Mouse (Mus musculus) kidney, postnatal 4 days (tissue): ENCODE results near the gene Grasp.

Experiments
- DNase-seq, 2 experiments: peaks; one replicate each; pipeline ENCODE4 v3.0.0; 2021; ENCODE audit warnings: mixed read lengths in 2 of 2

Grasp gene

GRCm38 (mm10) chr15:101228866-101229590 lies 5.0 kb downstream of the Grasp start:
- DNase-seq: no peak

GRCm38 (mm10) chr15:101230503-101230902 lies 6.5 kb downstream of the Grasp start:
- DNase-seq: no peak

DNA sequence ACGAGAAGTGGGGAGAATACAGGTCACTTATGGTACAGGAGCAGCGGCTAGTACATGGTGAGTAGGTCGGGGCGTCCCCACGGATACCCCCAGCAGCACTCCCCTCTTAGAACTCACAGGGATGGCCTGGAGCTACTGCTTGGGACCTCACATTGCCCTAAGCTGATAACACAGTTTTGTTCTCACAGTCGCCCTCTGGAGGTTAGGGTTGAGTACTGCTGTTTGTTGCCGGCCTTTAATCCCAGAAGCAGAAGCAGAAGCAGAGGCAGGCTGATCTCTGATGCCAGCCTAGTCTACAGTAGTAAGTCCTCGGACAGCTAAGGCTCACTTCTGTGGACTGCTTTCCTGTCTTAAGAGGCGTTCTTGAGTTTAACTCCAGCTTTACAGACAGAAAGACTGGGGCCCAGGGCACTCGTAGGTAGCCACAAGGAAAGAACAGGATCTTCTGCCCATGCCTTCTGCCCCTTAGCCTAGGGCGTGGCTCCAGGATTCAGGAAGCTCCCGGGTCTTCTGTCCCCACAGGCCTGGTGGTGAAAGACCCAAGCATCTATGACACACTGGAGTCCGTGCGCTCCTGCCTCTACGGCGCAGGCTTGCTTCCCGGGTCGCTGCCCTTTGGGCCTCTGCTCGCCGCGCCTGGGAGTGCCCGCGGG lies 7.1 kb downstream of the Grasp start:
- DNase-seq: peak in 1 of 2 experiments; percentile 54

DNA sequence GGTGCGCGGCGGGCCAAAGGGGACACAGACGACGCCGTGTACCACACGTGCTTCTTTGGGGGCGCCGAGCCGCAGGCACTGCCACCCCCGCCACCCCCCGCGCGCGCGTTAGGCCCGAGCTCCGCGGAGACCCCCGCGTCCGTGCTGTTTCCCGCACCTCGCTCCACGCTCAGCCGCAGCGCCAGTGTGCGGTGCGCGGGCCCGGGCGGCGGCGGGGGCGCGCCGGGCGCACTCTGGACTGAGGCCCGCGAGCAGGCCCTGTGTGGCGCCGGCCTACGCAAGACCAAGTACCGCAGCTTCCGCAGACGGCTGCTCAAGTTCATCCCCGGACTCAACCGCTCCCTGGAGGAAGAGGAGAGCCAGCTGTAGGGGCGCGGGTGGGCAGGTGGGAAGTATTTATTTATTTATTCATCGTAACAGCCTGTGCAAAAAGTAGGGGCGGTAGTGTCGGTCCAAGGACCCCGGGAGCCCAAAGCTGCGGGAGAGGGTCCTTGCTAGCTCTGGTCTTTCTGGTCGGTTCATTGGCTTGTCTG lies 7.7 kb downstream of the Grasp start:
- peak in 1 of 2 experiments; percentile 44 for DNase-seq

DNA sequence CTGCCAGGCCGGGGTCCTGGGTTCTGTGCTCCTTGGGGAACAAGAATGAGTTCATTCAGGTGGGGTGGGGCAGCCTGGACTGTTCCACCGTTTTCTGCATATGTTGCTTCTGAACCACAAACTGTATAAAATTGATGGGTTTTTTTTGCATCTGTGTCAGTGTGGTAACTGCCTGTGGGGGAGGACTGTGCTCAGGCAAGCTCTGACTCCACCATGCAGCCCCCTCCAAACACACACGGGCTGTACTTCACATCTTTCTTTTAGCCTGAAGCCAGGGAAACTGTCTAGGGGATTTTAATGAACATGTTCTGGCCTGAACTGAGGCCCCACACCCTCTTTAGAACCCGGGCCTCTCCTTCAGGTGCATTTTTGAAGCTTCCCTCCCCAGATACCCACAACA lies 8.6 kb downstream of the Grasp start:
- no peak for DNase-seq

DNA sequence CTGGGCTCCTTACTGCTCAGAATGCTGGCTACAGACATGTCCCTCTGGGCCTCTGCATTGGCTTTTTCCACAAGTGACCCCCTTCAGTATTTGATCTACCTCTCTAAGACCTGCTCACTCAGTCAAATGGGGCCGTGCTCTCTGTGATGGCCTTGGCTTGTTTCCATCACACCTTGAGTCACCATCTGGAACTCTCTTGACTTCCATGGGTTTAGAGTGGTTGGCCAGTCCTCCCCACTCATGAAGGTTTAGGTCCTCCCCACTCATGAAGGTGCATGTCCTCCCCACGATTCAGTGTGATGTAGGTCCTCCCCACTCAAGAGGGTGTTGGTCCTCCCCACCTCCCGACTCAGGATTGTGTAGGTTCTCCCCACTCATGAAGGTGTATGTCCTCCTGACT lies 9.2 kb downstream of the Grasp start:
- DNase-seq: no peak

GRCm38 (mm10) chr15:101233641-101234275 lies 9.8 kb downstream of the Grasp start:
- DNase-seq: no peak

DNA sequence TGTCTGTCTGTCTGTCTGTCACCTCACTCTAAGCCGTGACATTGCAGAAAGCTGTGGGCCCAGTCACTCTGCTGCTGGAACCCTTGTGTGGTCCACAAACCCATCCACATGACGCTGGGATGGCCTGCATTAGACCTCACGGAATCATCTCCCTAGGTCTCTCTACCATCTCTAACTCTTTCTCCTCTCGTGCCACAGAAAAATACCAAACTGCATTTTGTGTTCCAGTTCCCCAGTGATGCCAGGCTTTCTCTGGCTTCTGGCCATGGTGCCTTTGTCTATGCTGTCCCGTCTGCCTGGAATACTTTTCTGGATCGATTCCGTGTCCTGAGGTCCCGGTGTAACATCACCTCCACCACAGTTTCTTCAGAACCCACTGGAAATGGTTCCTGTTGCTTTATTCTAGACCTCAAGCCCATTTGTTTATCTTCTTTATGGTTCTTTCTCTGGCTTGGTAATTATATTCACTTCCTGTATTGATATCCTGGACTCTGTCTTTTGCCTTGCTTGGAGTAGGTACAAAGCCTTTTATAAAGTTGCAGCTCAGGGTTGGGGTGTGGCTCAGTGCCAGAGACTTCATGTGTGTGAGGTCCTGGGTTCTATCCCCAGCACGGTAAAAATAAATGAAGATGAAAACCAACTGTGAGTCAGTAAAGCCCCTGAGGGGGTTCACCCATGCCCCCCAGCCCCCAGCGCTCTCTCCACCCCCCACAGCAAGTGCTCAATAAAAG lies 10.8 kb downstream of the Grasp start:
- DNase-seq: no peak

DNA sequence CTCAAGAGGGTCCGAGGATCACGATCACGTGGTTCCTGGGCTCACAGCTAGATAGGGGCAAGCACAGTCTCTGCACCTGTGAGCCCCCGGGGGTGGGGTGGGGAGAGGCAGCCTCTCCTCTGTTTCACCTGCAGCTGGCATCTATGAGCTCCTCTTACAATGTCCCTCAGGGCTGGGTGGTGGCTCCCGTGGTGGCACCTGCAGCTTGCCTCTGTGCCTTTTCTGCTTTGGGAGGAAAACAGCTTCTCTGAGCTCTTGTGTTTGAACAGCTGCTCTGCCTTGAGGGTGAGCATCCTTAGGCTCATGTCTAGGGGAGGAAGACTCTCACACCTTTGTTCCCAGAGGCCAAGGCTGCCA lies 11.3 kb downstream of the Grasp start:
- DNase-seq: no peak

DNA sequence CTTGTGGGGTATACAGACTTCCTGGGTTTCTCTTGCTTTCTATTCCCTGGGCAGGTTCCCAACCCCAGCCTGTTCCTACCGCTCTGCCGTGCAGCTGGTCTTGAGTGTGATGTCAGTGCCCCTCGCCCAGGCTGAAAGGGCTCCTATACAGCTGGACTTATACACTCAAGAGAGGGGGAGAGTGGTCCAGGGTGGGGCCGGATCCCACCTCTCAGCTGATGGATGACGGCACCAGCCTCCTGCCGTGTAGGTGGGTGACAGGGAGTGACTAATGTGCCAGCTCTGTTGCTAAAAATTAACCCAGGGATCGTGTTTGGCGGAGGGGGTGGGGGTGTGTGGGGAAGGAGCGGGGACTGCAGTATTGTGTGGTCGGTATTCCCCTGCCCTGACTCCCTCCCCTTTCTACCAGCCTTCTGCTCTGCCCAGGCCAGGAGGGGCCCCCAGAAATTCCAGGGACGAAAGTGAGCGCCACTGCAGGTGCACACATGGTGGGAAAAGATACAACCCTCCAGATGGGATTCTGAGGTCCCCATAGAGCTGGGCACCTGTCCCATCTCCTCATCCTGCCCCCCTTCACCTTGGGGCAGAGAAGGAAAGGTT lies 11.8 kb downstream of the Grasp start:
- DNase-seq: peak; percentile 44 to 67

DNA sequence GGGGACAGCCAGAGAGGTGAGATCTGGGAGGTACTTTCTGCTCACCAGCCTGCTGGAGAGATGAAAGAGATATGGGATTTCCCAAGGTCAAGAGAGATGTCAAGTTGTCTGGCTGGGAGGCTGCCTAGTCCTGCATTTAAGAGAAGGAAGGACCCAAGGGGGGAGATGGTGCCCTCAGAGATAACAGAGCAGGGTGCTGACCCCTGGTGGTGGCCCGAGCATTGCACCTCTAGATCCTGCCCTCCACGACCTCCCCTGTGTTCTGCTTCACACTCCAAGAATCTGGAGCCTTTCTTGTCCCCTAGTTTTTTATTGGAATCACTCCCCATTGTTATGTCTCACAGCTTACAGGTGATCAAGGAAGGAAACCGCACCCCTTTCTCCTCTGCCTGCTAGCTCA lies 12.9 kb downstream of the Grasp start:
- peak; percentile 87 to 88 for DNase-seq

DNA sequence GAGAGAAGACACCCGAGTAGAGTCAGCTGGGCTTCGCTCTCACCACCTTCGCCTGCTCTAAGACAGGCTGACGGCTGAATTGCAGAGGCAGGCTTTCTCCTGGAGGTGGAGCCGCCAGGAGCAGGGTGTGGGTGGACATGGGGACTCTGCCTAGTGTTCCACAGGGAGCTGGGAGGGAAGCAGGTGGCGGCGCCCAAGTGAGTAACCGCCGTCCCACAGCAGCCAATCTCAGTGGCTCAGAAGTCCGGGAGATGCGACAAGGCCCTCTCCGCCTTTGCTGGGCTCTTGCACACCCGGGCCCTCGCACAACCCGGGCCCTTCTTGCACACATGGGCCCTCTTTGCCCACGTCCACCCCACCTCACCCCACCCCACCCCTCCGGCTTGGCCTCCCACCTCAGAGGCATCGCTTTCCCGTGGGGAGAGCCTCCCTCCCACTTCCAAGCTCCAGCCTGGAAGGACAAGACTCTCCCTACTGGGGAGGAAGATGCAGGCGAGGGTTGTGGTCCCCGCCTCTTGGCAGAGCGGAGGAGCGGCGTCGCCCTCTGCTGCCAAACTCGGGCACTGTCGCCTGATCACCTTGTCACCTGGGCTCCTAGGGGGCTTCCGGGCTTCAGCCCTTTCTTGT lies 15.0 kb downstream of the Grasp start:
- DNase-seq: peak; percentile 81 to 85

- DNase-seq: no peak
Observed at GRCm38 (mm10) chr15:101239821-101240220, 15.8 kb downstream of the Grasp start.

DNA sequence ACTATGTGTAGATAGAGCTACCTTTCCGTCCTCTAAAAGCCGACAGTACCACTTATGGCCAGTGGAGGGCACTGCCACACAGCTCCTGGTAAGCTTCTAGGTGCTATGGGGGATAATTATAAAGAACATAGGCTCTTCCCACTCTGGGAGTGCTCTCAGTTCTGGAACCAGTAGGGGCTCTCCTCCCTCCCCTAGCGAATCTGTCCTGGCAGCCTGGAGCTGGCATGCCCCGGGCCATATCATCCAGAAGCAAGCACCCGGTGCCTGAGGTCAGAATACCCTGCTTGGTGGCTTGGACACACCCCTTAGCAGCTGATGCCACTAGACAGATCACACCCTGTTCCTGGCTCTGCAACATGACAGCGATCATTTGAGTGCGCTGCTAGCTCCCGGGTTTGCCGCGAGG lies 16.8 kb downstream of the Grasp start:
- DNase-seq: peak; percentile 93

GRCm38 (mm10) chr15:101241236-101241635 lies 17.2 kb downstream of the Grasp start:
- no peak for DNase-seq

- DNase-seq: no peak
Observed at GRCm38 (mm10) chr15:101241853-101242252, 17.9 kb downstream of the Grasp start.

DNA sequence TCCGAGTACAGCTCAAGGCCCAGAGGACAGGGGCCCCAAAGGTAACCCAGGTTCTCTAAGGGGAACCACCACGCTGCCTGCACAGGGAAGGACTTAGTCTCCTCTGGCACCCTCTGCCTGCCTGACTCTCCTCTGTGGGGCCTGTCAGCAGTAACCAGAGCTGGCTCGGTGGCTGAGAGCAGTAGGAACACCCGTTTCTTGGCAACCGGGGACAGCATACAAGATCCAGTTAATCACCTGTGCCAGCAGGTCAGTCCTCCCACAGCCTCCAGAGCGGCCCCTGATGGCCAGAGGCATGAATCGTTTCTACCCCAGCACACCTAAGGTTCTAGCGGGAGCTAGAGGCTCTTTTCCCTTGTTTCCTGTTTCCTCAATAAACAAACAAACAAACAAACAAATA lies 18.7 kb downstream of the Grasp start:
- peak; percentile 79 to 84 for DNase-seq

- DNase-seq: no peak
Observed at GRCm38 (mm10) chr15:101244012-101244411, 20.0 kb downstream of the Grasp start.

DNA sequence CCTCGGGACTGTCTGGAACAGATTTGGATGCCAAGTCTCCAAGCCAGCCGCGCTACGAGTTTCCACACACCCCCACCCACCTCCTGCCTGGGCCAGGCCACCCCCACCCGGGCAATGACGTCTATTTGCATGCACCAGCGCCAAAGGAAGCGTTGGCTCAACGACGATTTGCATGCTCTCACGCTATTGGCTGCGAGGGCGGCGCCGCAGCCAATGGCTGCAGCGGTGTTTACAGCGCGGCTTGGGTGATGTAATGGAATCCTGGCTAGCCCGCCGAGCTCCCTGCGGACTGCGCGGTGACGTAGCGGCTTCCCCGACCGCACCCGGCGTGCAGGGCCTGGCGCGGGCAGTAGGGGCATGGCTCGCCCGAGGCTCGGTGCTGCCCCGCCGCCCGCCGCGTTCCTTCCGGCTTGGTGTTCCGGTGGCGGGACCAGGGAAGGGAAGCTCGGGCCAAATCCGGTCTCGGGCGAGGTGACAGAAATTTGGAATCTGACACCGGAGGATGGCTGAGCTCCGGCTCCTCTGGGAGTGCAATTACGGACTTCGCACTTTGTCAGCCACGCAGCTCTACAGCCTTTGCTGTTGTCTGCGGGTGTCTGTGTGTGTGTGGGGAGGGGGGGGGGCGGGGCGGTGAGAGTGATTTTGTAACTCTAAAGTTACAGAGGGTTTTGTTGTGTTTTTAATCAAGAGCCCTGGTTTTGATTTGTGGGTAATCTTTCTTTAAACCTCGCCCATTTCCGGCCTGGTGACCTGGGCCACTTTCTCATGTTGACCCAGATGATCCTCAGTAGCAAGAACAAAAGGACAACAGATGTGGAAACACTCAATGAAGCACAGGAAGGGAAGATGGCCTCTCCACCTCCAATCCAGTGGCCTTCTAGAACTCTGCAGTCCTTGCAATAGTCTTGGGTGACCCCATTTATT lies 22.5 kb downstream of the Grasp start:
- DNase-seq: peak; percentile 95 to 97

DNA sequence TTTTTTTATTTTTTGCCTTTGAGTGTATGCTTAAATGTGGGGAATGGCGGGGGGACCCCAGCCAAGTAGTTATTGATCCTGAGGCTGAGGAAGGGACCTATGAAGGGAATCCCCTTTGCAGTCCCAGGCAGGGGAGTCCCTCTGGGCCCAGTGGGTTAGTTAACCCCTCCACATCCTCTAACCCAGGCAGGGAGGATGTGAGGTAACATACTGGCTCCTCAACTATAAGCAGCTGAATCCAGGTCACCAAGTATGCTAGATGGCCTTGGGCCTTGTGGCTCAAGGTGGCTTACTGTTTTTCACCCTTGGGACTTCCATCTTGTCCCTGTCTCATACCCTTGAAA lies 23.1 kb downstream of the Grasp start:
- DNase-seq: no peak

GRCm38 (mm10) chr15:101248029-101248710 lies 24.2 kb downstream of the Grasp start:
- DNase-seq: peak in 1 of 2 experiments; percentile 30
